ENCODE assay signal across 8 mouse cellular contexts in genomic region chr5:88587211-88587934, GRCm38 (mm10). TPM values are rescaled to one million over a fixed set of nuclear protein-coding genes. Genes with fewer than 3 reads are reported as not detected.
A peak's percentile ranks its signal among the peaks of the same experiment; 100 is the strongest.
DNase-seq lines count a peak whose midpoint lies in the region; ATAC-seq lines count a peak whose summit lies in the region.

No protein-coding gene starts in this region.

- H3K36me3 ChIP-seq in forebrain, embryonic 13.5 days (ENCODE audit: poor library complexity, severe bottlenecking) = peaks cover 10% of the 10 kb centered on the region; the same call in 1 of the 2 replicates
- H3K36me3 ChIP-seq in intestine, embryonic 14.5 days (ENCODE audit: control insufficient read depth, insufficient read depth, low read length) = no peaks in the 10 kb centered on the region
- no peaks in the 10 kb centered on the region for H3K36me3 ChIP-seq in liver, embryonic 15.5 days (replicated peaks)

- H3K27me3 ChIP-seq in forebrain, embryonic 13.5 days = no peaks in the 10 kb centered on the region
- H3K27me3 ChIP-seq in intestine, embryonic 14.5 days (replicated peaks; ENCODE audit: control insufficient read depth, insufficient read depth, low read length) = no peaks in the 10 kb centered on the region
- no peaks in the 10 kb centered on the region for H3K27me3 ChIP-seq in liver, embryonic 15.5 days

- no peaks in the 10 kb centered on the region for H3K9me3 ChIP-seq in forebrain, embryonic 13.5 days (replicated peaks)
- H3K9me3 ChIP-seq in intestine, embryonic 14.5 days (ENCODE audit: control insufficient read depth, low read length) = no peaks in the 10 kb centered on the region
- H3K9me3 ChIP-seq in liver, embryonic 15.5 days (replicated peaks) = no peaks in the 10 kb centered on the region

- DNase-seq in left cerebral cortex, postnatal 4 days = peak; percentile 30
- no peak for DNase-seq in left cerebral cortex, adult 9 months (ENCODE audit: low spot score in 2 of 2)
- peak; percentile 67 for DNase-seq in intestine, embryonic 14.5 days (ENCODE audit: low spot score)
- DNase-seq in retina, postnatal 1 day = peak; percentile 59
- no peak for DNase-seq in urinary bladder, postnatal 14 days (ENCODE audit: low spot score)
- no peak for DNase-seq in frontal cortex, postnatal 10 days (ENCODE audit: low spot score in 2 of 2)

- peak overlapping the region; percentile 81 for H3K9ac ChIP-seq in forebrain, embryonic 13.5 days
- H3K9ac ChIP-seq in intestine, embryonic 14.5 days (ENCODE audit: low read length) = no peak overlapping the region
- no peak overlapping the region for H3K9ac ChIP-seq in liver, embryonic 15.5 days

- ATAC-seq in forebrain, embryonic 13.5 days = peak; percentile 20
- ATAC-seq in intestine, embryonic 14.5 days (replicated peaks; ENCODE audit: low FRiP score, low TSS enrichment, low read depth) = peak; percentile 89
- ATAC-seq in liver, embryonic 15.5 days (ENCODE audit: insufficient read depth) = peak; percentile 77

- H3K4me1 ChIP-seq in forebrain, embryonic 13.5 days = peaks cover 45% of the 10 kb centered on the region
- H3K4me1 ChIP-seq in intestine, embryonic 14.5 days (replicated peaks; ENCODE audit: control insufficient read depth, insufficient read depth, low read length) = peaks cover 13% of the 10 kb centered on the region
- peaks cover 38% of the 10 kb centered on the region for H3K4me1 ChIP-seq in liver, embryonic 15.5 days (replicated peaks)

- intact Hi-C loops in left cerebral cortex, postnatal 4 days (cut with DNase I) = no loop called here

- H3K4me2 ChIP-seq in forebrain, embryonic 13.5 days = peak overlapping the region; percentile 87
- H3K4me2 ChIP-seq in intestine, embryonic 14.5 days (ENCODE audit: low read length) = no peak overlapping the region
- no peak overlapping the region; the same call in 1 of the 2 replicates for H3K4me2 ChIP-seq in liver, embryonic 15.5 days

- peak overlapping the region; percentile 75 for H3K4me3 ChIP-seq in forebrain, embryonic 13.5 days
- no peak overlapping the region for H3K4me3 ChIP-seq in intestine, embryonic 14.5 days (ENCODE audit: low read depth, low read length)
- H3K4me3 ChIP-seq in liver, embryonic 15.5 days (replicated peaks) = no peak overlapping the region

- 31% methylated on average over 13 of the region's 13 CpGs for WGBS in forebrain, embryonic 13.5 days
- WGBS in intestine, embryonic 14.5 days = 44% methylated on average over 13 of the region's 13 CpGs
- 49% methylated on average over 13 of the region's 13 CpGs for WGBS in liver, embryonic 15.5 days (ENCODE audit: insufficient replicate concordance)

- H3K27ac ChIP-seq in forebrain, embryonic 13.5 days = peak overlapping the region; percentile 41
- no peak overlapping the region for H3K27ac ChIP-seq in intestine, embryonic 14.5 days (ENCODE audit: low read depth)
- peak overlapping the region; percentile 20; the same call in 1 of the 2 replicates for H3K27ac ChIP-seq in liver, embryonic 15.5 days (replicated peaks)

RNA-seq across cellular contexts. Expression of gene Rufy3, which starts 22.5 kb away (rescaled TPM):
- total RNA-seq in left cerebral cortex, postnatal 4 days (2021) = 100 to 1,000 TPM; 284 to 286 TPM
- polyA plus RNA-seq in forebrain, embryonic 13.5 days (2015; fragmentation: Nextera tagmentation; extraction: Ambion mirVana) = 192 and 200 TPM in 2 replicates
- polyA plus RNA-seq in intestine, embryonic 14.5 days (2014; fragmentation: Nextera tagmentation; extraction: Ambion mirVana) = 23.4 and 23.6 TPM in 2 replicates
- polyA plus RNA-seq in liver, embryonic 15.5 days (2015; fragmentation: Nextera tagmentation; extraction: Ambion mirVana) = 4.5 and 5.6 TPM in 2 replicates

RNA-seq across cellular contexts. Expression of gene Utp3, which starts 33.1 kb away (rescaled TPM):
- 10 to 100 TPM; 29.2 to 29.7 TPM for total RNA-seq in left cerebral cortex, postnatal 4 days (2021)
- polyA plus RNA-seq in forebrain, embryonic 13.5 days (2015; fragmentation: Nextera tagmentation; extraction: Ambion mirVana) = 57.2 and 62.9 TPM in 2 replicates
- 63.6 and 63.9 TPM in 2 replicates for polyA plus RNA-seq in intestine, embryonic 14.5 days (2014; fragmentation: Nextera tagmentation; extraction: Ambion mirVana)
- 27.6 and 28.0 TPM in 2 replicates for polyA plus RNA-seq in liver, embryonic 15.5 days (2015; fragmentation: Nextera tagmentation; extraction: Ambion mirVana)

RNA-seq across cellular contexts. Expression of gene Jchain, which starts 59.7 kb away (rescaled TPM):
- under 1 TPM; 0.30 to 0.52 TPM for total RNA-seq in left cerebral cortex, postnatal 4 days (2021)
- polyA plus RNA-seq in forebrain, embryonic 13.5 days (2015; fragmentation: Nextera tagmentation; extraction: Ambion mirVana) = 0.18 and 0.38 TPM in 2 replicates
- 0.17 TPM in 1 of 2 replicates, not detected in the other for polyA plus RNA-seq in intestine, embryonic 14.5 days (2014; fragmentation: Nextera tagmentation; extraction: Ambion mirVana)
- polyA plus RNA-seq in liver, embryonic 15.5 days (2015; fragmentation: Nextera tagmentation; extraction: Ambion mirVana) = 0.06 and 0.12 TPM in 2 replicates

Comparison
In these comparisons a context has a peak if more than half of its experiments do, and no peak if none do; other contexts are left out.
1. DNase-seq: peak in left cerebral cortex, postnatal 4 days (single experiment), intestine, embryonic 14.5 days (single experiment) and retina, postnatal 1 day (single experiment); none in left cerebral cortex, adult 9 months (0 of 2), urinary bladder, postnatal 14 days (single experiment) and frontal cortex, postnatal 10 days (0 of 2).
2. ATAC-seq: peak in every context shown above with its lines; median percentile 89 in intestine, embryonic 14.5 days; 77 in liver, embryonic 15.5 days; 20 in forebrain, embryonic 13.5 days.